Mouse (Mus musculus) hindlimb bud, embryonic 11.5 days (tissue): ENCODE results near the gene Kcnk18.

ENCODE experiments used
- DNase-seq: peaks from one replicate; pipeline ENCODE4 v3.0.0-alpha.2; 2012; ENCODE audit warnings: low read depth, low spot score; ENCODE audit errors: extremely low spot score

Gene Kcnk18

DNA sequence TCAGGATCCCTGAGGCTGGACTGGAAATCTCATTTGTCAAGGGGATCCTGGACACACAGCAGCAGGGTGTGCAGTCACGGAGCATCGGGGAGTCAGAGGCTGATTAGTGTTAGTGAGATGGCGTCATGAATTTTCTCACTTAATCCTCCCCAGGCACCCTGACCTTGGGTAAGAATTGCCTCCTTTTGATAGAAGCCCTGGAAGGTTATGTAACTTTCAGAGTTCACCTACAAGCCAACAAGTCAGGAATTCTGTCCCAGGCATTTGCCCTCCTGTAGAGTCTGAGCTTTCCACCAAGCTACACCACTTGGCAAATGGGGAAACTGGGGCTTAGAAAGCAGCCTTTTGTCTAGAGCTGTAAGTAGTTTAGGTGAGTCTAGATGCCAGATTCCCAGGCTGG is 2.1 kb downstream of the Kcnk18 start:
- no peak for DNase-seq

GRCm38 (mm10) chr19:59228376-59228775 is 9.4 kb downstream of the Kcnk18 start:
- no peak for DNase-seq

- DNase-seq: no peak
These were observed 13.8 kb downstream of the Kcnk18 start for GRCm38 (mm10) chr19:59232786-59233185.

DNA sequence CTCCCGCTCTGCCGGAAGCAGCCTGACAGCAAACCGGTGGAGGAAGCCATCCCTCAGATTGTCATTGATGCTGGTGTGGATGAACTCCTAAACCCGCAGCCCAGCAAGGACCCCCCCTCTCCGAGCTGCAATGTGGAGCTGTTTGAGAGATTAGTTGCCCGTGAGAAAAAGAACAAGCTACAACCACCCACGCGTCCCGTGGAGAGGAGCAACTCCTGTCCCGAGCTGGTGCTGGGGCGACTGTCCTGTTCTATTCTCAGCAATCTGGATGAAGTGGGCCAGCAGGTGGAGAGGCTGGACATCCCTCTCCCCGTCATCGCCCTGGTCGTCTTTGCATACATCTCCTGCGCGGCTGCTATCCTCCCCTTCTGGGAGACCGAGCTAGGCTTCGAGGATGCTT is 16.0 kb downstream of the Kcnk18 start:
- DNase-seq: no peak

DNA sequence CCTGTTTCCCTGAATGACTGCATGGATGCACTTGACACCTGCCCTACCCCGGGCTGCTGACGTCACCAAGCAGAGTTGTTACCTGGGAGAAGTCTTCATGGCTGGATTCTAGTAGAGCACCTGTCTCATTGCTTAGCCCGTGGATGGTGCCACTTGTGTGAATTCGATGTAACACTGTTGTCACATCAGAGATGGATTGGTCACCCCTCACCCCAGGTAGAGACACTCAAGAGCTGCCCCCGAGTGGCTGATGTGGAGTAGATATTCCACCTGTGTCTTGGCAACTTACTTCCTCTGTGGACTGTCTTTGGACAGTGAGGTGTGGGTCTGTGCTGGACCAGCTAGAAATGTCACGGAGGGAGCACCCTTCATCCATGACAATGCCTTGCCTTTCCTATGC is 17.0 kb downstream of the Kcnk18 start:
- no peak for DNase-seq

DNA sequence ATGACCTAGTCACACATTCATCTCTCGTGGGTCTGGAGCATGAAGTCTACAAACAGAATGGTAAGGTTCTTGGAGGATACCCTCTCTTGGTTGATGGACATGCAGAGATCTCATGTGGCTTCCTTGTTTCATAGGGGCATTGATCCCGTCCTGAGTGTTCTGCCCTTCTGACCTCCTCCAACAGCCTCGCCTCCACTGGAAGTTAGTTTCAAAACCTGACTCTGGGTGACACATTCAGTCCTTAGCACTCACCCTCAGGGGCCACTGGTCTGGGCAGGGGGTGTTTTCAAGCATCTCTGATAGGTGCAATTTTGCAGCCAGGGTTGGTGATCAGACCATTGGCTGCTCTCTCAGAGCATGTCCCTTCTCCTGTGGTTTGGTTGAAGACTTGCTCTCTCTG is 19.6 kb downstream of the Kcnk18 start:
- no peak for DNase-seq

GRCm38 (mm10) chr19:59239124-59239817 is 20.3 kb downstream of the Kcnk18 start:
- DNase-seq: peak; percentile 56

GRCm38 (mm10) chr19:59241987-59242386 is 23.0 kb downstream of the Kcnk18 start:
- no peak for DNase-seq

GRCm38 (mm10) chr19:59243057-59243456 is 24.0 kb downstream of the Kcnk18 start:
- DNase-seq: no peak

DNA sequence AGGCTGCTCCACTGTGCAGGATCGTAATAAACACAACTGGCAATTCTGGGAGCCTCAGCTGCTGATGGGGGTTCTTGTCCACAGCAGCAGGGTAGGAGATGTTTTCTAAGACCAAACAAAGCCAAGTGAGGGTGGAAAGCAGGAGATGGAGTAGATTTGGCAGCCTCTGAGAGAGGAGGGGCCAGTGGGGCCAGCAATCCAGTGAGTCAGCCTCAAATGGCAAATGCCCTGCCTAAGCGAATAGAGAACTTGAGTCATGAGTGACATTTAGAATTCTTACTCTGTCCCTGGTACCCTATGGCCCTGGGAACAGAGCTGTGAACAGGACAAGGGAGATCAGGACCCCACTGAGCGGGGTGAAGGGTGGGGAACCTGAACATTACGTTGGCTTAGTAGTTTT is 29.1 kb downstream of the Kcnk18 start:
- DNase-seq: no peak

GRCm38 (mm10) chr19:59248553-59249286 is 29.7 kb downstream of the Kcnk18 start:
- DNase-seq: no peak

DNA sequence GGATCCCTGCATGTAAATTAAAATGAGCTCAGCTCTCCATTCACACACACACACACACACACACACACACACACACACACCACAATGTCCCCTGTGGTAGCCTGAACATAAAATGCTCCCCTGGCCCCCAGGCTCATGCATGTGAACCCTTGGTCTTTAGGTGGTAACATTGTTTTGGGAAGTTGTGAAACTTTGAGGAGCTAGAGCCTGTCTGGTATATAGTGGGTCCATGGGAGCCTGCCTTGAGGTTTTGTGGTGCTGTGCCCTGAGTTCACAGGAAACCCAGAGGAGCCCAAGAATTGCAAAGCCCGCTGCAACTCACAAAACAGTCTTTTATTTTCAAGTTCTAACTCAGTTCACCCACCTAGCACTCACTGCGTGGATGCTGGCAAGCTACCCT is 33.6 kb downstream of the Kcnk18 start:
- DNase-seq: no peak

DNA sequence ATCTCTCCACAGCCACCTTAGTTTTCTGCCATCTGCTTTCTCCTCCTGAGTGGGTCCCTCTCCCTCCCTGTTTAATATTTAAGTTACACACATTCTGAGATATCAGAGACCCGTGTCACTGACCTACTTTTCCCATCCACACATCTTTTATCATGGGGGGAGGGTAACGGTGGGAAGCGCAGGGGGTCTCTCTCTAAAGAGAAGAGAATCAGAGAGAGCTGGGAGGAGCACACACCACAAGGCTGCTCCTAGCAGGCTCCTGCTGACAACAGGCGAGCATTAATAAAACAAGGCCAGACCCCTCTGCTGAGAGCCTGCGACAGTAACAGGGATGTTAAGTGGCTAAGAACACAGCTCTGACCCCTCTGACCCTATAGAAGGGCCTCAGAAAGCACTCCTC is 40.6 kb downstream of the Kcnk18 start:
- no peak for DNase-seq

- no peak for DNase-seq
These were observed 41.9 kb downstream of the Kcnk18 start, which contains the start of gene Slc18a2 for GRCm38 (mm10) chr19:59260718-59261442. Gene Slc18a2 (plus strand): TSS chr19:59260896.

- no peak for DNase-seq
These were observed 42.6 kb downstream of the Kcnk18 start for GRCm38 (mm10) chr19:59261604-59262003.

DNA sequence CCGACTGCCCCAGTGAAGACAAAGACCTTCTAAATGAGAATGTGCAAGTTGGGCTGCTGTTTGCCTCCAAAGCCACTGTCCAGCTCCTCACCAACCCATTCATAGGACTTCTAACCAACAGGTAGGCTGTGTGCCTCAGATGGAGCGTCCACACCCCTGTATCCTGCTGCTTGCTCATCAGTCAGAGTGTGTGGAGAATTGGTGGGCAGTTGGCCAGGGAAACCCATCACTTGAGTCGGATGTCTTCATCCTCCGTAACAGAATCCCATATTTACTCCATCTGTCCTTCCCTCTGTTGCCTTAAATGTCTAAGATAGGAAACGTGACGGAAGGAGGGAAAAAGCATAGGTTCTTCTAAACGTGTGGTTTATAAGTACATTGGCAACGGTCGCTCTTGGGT is 44.2 kb downstream of the Kcnk18 start:
- DNase-seq: no peak

DNA sequence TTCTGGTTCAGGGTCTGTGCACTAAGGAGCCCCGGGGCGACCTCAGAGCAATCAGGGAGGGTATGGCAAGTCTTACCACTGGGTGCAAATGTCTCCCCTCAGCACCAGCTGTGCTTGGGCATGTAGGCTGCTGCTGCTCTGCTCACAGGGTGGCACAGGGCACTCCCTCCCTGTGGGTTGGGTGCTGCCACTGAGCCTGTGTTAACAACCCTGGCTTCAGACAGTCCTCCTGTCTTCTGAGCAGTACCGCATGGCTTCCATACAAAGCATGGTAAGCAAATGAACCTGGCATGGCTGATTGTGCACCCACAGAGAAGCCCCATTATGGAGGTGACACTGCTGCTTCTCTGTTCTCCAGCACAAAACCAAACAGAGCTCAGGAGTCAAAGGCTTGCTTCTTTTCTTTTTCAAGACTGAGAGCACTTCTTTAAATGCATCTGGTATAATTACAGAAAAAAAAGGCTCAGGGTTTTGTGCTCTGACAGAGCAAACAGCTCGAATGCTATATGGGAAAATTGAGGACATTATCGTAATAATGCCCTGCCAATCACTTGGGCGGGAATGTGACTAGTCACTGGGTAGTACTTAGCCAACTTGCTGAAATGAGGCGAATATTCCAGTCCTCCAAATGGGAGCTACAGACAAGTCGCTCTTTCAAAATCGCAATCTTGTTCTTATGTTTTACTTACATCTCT is 46.0 kb downstream of the Kcnk18 start:
- DNase-seq: no peak

- DNase-seq: no peak
These were observed 46.9 kb downstream of the Kcnk18 start for GRCm38 (mm10) chr19:59265907-59266306.

DNA sequence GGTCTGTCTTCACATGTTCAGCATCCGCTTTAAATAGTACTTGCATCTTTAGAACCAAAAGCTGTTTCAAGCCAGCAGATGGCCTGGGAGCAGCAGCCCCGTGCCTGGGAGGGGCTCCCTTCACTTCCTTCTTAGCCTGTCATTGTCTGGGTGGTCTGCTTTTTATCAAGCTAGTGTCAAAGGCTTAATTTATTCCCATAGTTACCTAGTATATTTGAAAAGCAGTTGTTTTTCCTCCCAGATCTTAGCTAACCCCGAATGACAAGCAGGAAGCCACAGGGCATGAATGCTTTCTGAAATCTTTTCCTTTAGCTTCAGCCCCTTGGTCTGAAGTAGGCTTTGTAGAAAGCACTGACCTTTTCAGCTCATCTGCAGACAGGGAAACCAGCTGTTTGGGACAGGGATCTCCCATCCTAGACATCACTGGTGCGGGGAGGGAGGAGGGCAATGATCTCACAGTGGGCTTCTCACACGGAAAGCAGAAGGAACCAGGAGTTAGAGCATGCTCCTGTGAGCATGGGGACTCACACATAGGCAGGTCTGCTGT is 48.5 kb downstream of the Kcnk18 start:
- DNase-seq: no peak

DNA sequence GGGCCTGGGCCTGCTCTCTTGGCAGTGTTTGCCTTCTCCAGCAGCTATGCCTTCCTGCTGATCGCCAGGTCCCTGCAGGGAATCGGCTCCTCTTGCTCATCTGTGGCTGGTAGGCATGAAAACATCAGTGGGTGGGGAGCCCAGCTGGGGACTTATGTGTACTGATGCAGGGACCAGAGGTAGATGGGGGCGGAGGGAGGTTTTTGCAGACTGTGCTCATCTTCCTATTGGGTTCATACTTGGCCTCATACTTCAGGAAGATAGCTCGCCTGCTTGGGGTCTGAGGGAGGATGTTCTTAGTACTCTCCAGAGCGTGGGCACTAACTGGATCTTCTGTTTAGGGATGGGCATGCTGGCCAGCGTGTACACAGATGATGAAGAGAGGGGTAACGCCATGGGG is 54.2 kb downstream of the Kcnk18 start:
- DNase-seq: no peak

DNA sequence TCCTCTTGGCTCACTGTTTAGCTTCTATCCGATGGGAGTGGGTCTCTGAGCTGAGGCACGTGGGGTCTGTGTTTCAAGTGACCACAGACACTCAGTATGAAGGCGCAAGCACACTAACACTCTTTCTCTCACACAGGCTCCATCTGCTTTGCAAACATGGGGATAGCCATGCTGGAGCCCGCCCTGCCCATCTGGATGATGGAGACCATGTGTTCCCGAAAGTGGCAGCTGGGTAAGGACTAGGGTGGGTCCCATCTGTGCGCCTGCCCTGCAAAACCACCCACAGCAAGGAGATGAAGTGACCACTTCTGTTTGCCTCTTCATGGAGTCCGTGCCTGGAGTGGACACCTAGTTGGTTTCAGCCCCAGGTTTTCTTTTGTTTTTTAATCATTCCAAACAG is 57.3 kb downstream of the Kcnk18 start:
- DNase-seq: no peak
